Mouse (Mus musculus) testis, adult 2 months (tissue): Measurements from ENCODE around the gene Plxna4.

Experiments used
- CTCF ChIP-seq: fragments of 200-500 bp; IDR thresholded peaks from 2 replicates; pipeline ENCODE4 v1.5.1; 2012; ENCODE audit warnings: low read depth, mild to moderate bottlenecking, inconsistent platforms, low read length, moderate library complexity; ENCODE audit not compliant: control insufficient read depth, insufficient read depth, insufficient replicate concordance
- POLR2A ChIP-seq: fragments of 200-500 bp; IDR thresholded peaks from 2 replicates; pipeline ENCODE4 v1.6.1; 2012; ENCODE audit warnings: low read depth, mild to moderate bottlenecking, inconsistent platforms, low read length, moderate library complexity; ENCODE audit not compliant: control insufficient read depth

DNA sequence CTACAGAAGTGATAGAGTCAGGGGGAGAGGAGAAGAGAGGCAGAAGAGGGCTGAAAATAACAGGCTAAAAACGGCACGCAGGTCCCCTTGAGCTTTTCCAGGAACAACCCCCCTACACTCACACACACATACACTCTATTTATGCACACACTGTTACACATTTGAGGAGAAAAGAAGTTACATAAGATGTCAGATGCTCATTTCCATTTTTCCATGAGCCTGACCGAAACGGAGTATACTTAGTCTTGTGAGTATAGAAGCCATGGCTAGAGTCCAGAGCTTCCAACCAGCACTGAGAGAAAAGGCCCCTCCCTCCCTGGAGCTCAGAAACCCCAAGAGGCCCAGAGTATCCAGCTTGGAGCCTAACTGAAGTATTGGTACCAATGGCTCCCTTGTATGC is 112.0 kb downstream of the Plxna4 start:
- TF ChIP-seq POLR2A (no peak), CTCF (no peak)
